Mouse (Mus musculus) megakaryocyte progenitor cell, adult 5-6 weeks (primary cell): Measurements from ENCODE around the gene Cd101. TPM values are rescaled to one million over a fixed set of nuclear protein-coding genes. Genes with fewer than 3 reads are reported as not detected.

Experiments used
- ATAC-seq: replicated peaks from 2 replicates; pipeline ENCODE4 v1.8.0; 2016; ENCODE audit warnings: mild to moderate bottlenecking, moderate TSS enrichment, inconsistent platforms; ENCODE audit not compliant: poor library complexity
- total RNA-seq, 2 experiments: library from RNA; stranded (forward) in 1 of 2; stranded (reverse) in 1 of 2; fragments of 157-497, 149-512 nt in 1 of 2; fragments of 200-1000 nt in 1 of 2; gene quantifications; 2 replicates each; pipeline versions ENCODE4 v1.2.3 to v1.2.4; 2015 to 2017

Gene Cd101
- total RNA-seq, 2 experiments from 2014 or later: 0.20 to 0.42 TPM

DNA sequence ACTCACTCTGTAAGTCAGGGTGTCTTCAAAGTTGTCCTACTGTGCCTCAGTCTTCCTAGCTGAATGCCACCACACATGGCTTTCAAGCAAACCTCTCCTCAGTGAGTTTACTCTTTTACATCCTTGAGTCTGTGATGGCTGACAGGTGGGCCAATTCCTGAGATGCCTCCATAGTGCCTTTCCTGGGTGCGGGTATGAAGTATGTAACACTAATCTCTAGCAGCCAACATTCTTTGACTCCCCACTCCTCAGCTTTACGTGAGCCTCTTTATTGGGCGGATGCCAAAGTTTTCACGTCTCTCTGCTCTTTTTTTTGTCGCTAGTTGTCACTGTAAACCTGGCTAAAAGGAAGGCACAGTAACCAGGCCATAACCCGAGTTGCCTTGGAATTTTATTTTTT is 24.0 kb downstream of the Cd101 start:
- no peak for ATAC-seq

GRCm38 (mm10) chr3:101003575-101004356 is 25.6 kb downstream of the Cd101 start:
- ATAC-seq: peak; percentile 71

DNA sequence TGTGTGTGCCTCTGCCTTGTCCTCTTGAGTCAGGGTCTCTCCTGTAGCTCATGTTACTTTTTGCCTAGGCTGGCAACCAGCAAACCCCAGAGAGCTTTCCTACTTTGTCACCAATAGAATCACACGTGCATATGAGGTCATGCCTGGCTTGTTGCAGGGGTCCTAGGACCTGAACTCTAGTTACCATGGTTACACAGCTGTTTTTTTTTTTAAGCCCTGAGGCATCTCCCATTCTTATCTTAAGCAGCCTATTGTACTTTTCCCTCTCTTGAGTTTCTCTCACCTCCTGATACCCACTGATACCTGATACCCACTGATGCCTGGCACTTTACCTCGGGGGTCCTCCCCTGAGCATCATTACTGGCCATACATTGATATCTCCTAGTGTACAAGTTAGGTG is 29.6 kb downstream of the Cd101 start:
- ATAC-seq: no peak

- ATAC-seq: peak; percentile 68
Measured at GRCm38 (mm10) chr3:100998904-100999340, 30.4 kb downstream of the Cd101 start.

DNA sequence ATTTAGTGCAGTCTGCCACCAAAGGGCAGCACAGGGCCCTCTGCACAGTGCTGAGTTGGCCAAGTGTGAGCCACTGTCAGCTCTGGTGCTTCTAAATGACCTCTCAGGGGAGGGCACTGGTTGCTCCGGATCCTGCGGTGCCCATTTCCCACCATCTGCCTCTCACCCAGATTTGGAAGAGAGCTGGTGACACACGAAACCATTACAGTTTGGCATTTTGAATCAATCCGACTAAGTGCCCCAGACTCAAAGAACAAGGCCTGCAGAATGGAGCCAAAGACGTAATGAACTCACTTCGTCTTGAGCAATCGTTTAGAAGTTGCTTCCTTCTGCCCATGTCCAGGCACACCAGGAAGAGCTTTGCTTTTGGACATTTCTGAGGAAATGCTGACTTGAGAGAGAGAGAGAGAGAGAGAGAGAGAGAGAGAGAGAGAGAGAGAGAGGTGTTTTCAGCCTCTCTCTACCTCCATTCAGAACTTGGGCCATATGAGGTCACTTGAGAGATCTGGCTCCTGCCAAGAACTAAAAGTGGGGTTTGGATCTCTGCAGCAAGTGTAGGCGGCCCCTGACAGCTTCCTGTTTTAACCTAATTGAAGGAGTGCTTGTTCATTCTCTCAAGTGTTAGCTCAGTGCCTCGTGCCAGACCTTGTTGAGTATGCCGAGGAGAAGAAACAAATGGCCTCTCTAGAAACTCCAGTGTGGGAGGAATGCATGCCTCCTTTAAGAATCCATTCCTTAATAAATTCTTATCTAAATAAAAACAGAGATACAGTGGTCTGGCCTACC is 31.4 kb downstream of the Cd101 start:
- peak; percentile 35 for ATAC-seq

DNA sequence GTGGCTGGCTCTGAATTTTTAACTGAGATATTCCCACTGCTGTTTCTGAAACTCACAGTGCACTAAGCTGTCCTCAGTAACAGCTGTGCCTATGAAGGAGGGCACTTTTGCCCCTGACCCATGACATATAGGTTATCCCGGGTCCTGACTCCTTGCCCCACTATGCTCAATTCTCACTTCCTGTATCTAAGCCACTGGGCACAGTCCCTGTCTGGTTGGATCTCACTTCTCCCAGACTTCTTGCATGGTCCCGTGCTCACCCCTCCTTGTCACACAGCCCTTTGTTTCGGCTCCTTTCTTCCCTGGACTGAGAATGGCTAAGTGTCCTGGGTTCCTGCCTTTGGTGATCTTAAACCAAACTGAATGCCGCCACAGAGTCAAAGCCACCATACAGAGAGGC is 35.1 kb downstream of the Cd101 start:
- peak; percentile 49 for ATAC-seq

DNA sequence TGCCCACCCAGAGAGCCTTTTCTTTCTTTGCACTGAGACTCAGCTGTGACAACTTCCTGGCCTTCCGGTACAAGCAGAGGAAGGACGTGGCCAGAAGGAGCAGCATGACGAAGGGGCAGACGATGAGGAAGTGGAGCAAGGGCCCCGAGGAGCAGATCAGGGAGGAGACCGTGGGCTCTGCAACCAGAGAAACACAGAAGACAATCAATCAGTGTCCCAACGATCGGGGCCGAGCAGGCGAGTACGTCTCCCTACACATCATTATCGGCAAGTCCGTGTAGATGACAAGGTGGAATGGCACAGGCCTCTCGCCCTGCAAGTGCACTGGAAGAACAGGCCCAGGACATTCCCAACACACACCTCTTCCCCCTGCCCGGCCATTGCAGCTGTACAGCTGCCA is 35.6 kb downstream of the Cd101 start:
- peak; percentile 86 for ATAC-seq

DNA sequence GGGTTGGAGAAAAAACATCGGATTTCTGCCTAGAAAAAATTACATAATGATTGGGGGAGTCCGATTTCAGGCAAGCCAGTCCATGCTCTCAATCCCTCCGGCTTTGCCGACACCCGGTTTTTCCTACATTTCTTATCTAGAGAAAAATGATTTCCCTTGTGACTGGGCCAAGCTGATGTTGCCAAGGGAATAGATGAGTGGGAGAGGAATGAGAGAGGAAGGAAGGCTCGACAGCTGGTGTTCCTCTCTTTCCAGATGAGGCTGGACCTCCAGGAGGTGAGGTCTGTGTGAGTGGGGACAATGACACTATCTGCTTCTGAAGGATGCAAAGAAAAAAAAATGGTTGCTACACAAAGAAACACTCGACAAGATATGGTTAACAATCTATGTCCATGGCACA is 36.2 kb downstream of the Cd101 start:
- ATAC-seq: no peak

- no peak for ATAC-seq
Measured at GRCm38 (mm10) chr3:100990231-100990630, 39.1 kb downstream of the Cd101 start.

- ATAC-seq: no peak
Measured at GRCm38 (mm10) chr3:100989417-100989816, 39.9 kb downstream of the Cd101 start.

DNA sequence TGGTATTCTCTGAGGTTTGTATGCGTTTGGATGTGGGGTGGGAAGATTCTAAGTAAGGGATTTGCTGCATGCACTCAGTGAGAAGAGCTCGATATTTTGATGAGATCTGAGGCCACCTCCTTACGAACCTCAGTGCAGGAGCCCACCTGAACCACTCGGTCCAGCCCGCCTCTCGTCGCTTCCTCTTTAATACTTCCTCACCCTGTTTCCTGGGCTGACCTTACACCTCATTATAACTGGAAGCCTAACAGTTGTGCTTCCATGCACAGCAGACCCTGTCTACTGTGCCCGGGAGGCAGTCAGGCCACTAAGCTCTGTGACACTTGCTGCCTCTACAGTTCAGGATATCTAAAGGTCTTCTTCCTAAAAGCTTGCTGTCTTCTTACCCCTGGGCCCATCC is 50.1 kb downstream of the Cd101 start:
- peak; percentile 48 for ATAC-seq

GRCm38 (mm10) chr3:100973906-100974305 is 55.5 kb downstream of the Cd101 start:
- peak; percentile 37; the same call in 1 of the 2 replicates for ATAC-seq

GRCm38 (mm10) chr3:100969176-100969917 is 60.0 kb downstream of the Cd101 start, which contains the start of gene Ttf2:
TSS of gene Ttf2 (minus strand) at chr3:100969663.
- peak; percentile 97 for ATAC-seq

DNA sequence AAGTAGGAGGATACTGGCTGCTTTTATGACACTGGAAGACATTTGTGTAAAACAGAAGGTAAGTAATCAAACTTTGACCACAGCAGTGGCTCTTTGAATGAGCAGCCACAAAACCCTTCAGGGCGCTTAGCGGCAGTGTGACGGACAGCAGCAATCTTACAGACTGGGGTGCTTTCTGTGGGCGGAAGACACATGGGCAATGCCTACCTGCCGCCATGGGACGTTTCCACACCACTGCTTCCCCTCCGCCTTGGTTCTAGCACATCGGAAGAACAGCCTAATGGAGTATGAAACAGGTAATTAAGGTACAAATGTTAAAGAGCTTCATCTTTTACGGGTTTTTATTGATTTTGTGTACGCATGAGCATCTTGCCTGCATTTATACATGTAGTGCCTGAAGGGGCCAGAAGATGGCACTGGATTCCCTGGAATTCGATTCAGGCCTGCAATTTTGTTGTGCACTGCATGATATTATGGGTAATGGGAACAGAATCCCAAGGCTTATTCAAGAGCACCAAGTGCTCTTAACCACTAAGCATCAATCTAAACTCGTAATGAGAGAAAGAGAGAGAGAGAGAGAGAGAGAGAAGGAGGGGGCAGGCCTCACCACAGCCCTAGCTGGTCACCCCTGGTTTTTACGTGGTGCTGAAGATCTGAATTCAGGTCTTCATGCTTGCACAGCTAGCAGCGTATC is 65.4 kb downstream of the Cd101 start:
- peak; percentile 66; the same call in 1 of the 2 replicates for ATAC-seq

DNA sequence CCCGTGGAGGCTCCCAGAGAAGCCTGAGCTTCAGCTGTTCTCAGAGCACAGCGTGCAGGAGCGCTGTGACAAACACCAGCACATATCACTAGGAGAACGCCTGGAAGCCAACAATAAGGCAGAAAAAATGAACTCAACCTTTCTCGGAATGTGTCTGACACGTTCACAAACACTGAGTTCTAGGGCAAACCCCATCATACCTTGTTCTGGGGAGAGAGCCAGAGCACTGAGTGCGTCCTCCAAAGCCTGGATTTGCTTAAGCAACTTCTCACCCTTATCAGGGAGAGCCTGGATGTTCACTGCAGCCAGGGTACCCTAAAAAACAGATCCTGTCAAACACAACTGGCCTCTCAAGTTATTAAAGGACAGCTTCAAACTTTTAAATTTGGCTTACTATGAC is 67.9 kb downstream of the Cd101 start:
- ATAC-seq: no peak

- ATAC-seq: peak; percentile 68
Measured at GRCm38 (mm10) chr3:100961007-100961406, 68.3 kb downstream of the Cd101 start.

- no peak for ATAC-seq
Measured at GRCm38 (mm10) chr3:100954616-100955015, 74.7 kb downstream of the Cd101 start.

DNA sequence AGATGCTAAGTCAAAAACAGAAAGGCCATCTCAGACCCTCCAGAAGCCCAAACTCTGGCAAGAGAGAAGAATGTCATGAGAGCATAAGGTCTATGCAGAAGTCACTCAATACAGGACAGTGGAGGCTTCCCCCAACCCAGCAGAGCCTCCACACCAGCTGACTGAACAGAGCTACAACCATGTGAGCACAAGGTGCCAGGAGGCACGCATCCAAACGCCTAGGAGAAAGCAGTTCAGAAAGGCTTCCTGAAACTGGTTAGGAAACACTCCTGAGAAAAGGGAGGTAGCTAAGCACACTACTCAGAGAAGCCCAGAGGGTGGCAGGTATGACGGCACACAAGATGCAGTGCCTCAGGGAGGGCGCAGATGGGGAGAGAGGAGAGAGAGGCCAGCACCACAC is 77.8 kb downstream of the Cd101 start:
- ATAC-seq: no peak

- no peak for ATAC-seq
Measured at GRCm38 (mm10) chr3:100947286-100947685, 82.1 kb downstream of the Cd101 start.
